Mouse (Mus musculus) megakaryocyte, adult 5-6 weeks (primary cell): ENCODE results near the gene Xlr3c. TPM values are rescaled to one million over a fixed set of nuclear protein-coding genes. Genes with fewer than 3 reads are reported as not detected.
"Not testable (repeated sequence)": the region's sequence is repeated elsewhere in the genome, so short reads cannot be mapped to it uniquely, and the experiment has no call there.

Experiments used
- ATAC-seq: 2 replicates; pipeline ENCODE4 v1.8.0; 2016; ENCODE audit warnings: mild to moderate bottlenecking, inconsistent platforms; ENCODE audit not compliant: poor library complexity, severe bottlenecking
- total RNA-seq, 2 experiments: library from RNA; stranded (forward) in 1 of 2; stranded (reverse) in 1 of 2; fragments of 153-499, 151-499 nt in 1 of 2; fragments of 221-1000, 200-1000 nt in 1 of 2; gene quantifications; 2 replicates each; pipeline versions ENCODE4 v1.2.3 to v1.2.4; 2015 to 2017

Xlr3c gene
- total RNA-seq (2015): not detected in 2 replicates
- total RNA-seq (2017): 0.07 TPM in 1 of 2 replicates, not detected in the other

DNA sequence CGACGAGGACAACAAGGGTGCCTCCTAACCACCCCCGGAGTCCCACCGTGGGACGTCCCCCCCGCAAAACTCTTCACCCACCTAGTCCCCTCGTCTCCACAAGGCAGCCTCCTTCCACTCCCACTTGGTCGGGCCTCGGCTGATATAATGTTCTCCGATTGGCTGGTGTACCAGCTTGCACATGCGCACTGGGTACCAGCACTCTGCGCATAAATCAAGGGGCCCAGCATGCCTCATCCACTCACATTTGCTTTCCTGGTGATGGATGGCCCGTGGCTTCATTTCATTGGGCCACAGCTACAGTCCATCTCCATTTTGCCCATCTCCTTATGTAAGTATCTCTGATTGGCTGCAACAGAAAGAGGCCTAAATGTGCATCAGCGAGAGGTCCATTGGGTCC lies at the start of gene Xlr3c:
Gene Xlr3c (minus strand): TSS at position 121 of the 400 bp plus-strand sequence.
- ATAC-seq: not testable (repeated sequence)

DNA sequence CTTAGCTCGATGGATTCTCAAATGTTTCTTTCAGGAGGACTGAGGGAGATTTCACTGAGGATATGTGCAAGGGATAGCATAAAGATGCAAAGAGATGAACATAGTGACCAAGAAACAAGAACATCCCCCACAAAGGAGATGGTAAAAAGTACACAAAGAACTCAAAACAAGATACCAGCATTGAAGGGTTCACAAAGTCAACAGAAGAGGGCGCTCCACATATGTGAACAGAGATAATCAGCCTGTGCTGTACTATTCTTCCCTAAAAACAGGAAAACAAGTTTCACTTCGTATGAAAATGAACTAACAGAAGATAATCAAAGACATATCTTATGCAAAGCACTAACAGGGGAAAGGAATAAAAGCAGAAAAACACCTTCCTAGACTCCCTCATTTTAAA lies 47.3 kb upstream of the Xlr3c start:
- 0 out of 2 replicates have a peak, but pooled peaks have one; percentile 49 for ATAC-seq

DNA sequence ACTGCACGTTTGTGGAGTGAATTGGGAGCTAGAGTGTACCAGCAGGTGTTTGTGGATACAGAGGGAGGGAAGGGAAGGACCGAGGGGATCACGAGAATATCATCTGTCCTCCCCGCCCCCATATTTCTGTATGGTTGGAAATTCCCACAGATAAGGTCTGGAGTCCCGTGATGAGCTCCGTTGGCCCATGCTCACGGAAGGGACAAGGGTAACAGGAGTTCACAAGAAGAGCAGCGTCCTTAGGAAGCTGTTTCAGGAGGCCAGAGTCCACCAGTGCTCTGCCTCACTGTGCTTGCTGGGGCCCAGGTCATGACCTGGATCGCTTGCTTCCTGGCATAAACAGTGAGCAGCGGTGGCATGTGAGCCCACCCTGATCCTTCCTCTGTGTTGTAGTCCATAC lies 30.6 kb upstream of the Xlr3c start:
- ATAC-seq: not testable (repeated sequence)

DNA sequence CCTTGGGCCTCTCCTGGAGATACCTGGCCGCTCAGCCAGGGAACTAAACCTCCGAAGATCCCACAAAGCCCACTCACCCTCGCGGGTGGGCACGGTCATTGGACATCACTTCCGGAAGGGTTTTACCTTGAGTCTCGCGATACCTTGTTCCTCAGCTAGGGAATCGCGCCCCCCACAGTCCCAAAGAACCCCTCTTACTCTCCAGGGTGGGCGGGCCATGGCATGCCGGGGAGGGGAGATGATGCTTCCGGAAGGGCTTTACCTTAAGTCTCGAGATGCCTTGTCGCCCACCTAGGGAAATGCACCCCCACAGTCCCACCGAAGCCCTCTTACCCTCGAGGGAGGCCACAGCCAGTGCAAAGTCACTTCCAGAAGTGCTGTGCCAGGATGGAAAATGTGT lies 27.7 kb upstream of the Xlr3c start, which contains the start of the genes Xlr5a and Xlr5c:
Gene Xlr5a (minus strand): TSS at position 101 of the 400 bp plus-strand sequence.
Gene Xlr5c (minus strand): TSS at position 101 of the 400 bp plus-strand sequence.
- ATAC-seq: not testable (repeated sequence)

DNA sequence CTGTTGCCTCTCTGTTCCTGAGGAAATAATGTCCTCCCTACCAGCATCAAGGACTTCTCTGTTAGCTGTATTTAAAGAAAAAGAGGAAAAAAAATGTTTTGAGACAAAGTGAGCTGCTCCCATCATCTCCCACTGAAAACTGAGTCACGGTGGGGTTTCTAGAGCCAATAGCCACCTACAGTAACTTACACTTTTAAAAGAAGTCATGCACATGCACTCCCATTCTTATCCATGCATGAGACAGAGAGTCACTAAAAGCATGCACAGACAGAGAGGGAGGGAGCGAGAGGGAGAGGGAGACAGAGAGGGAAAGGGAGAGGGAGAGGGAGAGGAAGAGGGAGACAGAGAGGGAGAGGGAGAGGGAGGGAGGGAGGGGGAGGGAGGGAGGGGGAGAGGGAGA lies 2.8 kb downstream of the Xlr3c start:
- not testable (repeated sequence) for ATAC-seq

DNA sequence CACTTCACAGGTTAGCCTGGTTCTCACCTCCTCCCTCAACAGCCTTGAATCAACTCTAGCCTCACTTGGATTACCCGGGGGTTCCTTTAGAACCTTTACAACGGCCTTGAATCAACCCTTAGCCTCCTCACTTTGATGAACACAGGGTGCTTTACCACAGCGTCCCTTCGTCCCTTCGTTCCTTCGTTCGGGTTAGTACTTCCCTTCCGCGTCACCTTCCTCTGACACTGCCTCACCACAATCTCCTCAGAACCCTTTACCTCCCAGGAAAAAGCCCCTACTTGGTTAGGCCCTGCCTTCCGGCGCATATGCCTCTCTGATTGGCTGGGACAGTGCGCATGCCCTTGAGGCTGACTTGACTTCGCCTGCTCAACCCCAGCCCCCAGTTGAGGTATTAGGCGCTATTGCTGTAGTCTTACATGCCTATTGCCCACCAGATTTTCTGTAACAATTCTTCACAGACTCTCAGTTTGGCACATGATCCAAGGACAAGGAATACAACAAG lies 22.3 kb downstream of the Xlr3c start, which contains the start of gene Xlr4c:
Gene Xlr4c (minus strand): TSS at position 310 of the 505 bp plus-strand sequence.
- not testable (repeated sequence) for ATAC-seq

DNA sequence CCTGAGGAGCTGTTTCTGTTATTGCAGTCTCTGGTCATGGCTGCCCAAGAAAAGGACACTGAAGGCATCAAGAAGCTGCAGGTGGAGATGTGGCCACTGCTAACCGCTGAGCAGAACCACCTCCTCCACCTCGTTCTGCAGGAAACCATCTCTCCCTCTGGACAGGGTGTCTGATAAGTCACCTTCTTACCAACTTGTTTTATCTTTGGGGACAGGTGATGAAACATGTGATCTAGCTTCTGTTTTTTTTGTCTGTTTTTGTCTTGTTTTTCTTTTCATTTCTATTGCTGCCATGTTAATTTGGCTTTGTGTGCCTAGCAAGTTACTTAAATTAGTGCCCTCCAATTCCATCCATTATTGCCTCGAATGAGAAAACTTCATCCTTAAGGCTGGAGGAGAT lies 35.9 kb downstream of the Xlr3c start:
- no peak for ATAC-seq

DNA sequence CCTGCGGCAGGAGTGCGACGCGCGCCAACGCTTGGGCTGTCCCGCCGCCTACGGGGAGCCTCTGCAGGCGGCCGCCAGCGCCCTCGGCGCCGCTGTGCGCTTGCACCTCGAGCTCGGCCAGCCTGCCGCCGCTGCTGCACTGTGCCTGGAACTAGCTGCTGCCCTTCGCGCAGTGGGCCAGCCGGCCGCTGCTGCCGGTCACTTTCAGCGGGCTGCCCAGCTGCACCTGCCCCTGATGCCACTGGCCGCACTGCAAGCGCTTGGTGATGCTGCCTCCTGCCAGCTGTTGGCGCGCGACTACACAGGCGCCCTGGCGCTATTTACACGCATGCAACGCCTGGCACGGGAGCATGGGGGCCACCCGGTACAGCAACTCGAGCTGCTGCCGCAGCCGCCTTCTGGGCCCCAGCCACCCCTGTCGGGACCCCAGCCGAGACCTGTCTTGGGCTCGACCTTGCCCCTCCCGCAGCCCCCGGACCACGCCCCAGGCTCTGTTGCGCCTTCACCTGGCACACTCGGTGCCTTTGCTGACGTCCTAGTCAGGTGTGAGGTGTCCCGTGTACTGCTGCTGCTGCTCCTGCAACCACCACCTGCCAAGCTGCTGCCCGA lies 36.5 kb downstream of the Xlr3c start:
- ATAC-seq: peak; percentile 50

DNA sequence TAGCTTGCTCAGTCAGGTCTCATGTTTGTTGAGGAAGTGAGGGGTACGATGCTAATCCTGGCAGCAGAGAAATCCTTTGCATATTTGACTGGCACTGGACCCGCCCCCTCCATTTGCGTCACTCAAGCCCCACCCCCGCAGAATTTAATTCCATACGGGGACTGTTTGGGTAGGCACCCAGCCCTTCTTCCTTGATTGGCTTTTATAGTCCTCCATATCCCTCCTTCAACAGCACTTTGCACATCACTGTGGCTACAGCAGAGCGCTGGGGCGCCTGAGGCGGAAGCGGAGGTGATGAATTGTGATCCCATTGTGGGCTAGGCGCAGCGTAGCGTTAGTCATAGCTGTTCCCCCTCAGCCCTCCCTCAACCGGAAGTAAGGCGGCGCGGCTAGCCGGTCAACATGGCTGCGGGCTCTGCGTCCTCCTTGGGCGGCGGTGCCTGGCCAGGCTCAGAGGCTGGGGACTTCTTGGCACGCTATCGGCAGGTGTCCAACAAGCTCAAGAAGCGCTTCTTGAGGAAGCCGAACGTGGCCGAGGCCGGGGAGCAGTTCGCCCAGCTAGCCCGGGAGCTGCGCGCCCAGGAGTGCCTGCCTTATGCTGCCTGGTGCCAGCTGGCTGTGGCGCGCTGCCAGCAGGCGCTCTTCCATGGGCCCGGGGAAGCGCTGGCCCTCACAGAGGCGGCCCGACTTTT lies 37.1 kb downstream of the Xlr3c start, which contains the start of gene F8a:
Gene F8a (plus strand): TSS at position 378 of the 692 bp plus-strand sequence.
- ATAC-seq: peak; percentile 94

DNA sequence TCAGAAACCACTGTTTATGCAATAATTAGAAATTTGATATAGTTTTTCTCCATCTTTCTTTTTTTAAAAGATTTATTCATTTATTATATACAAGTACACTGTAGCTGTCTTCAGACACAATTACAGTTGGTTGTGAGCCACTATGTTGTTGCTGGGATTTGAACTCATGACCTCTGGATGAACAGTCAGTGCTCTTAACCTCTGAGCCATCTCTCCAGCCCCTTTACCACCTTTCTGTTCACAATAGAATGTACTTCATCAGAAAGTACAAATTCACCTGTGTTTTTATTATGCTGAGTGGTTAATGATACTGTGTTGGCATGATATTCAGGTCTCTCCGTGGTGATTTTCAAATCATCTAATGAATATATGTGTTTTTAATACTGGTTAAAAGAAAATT lies 39.8 kb downstream of the Xlr3c start:
- no peak for ATAC-seq

DNA sequence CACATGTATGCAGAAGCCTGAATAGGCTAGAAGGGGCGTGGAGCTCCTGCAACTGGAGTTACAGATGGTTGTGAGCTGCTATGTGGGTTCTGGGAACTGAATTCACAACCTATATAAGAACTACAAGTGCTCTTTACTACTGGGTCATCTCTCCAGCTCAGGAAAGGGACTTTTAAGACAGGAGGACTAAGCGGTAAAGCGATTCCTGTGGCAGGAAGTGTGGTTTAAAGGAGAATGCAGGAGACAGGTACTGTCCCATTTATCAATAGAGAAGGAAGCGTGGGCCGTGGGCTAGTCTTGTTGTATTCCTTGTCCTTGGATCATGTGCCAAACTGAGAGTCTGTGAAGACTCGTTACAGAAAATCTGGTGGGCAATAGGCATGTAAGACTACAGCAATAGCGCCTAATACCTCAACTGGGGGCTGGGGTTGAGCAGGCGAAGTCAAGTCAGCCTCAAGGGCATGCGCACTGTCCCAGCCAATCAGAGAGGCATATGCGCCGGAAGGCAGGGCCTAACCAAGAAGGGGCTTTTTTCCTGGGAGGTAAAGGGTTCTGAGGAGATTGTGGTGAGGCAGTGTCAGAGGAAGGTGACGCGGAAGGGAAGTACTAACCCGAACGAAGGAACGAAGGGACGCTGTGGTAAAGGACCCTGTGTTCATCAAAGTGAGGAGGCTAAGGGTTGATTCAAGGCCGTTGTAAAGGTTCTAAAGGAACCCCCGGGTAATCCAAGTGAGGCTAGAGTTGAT lies 51.2 kb downstream of the Xlr3c start, which contains the start of gene Xlr4b:
Gene Xlr4b (plus strand): TSS at position 515 of the 746 bp plus-strand sequence.
- not testable (repeated sequence) for ATAC-seq

Other genes with a start within 250 kb of the Xlr3c start
- not detected in 2 replicates for gene Pnma5, start 228.3 kb downstream of the Xlr3c start, total RNA-seq (2015)
- gene Pnma5, start 228.3 kb downstream of the Xlr3c start, total RNA-seq (2017): not detected in 2 replicates
- not detected in 2 replicates for gene Pnma3, start 200.6 kb downstream of the Xlr3c start, total RNA-seq (2015)
- not detected in 2 replicates for gene Pnma3, start 200.6 kb downstream of the Xlr3c start, total RNA-seq (2017)
- 6.4 and 9.1 TPM in 2 replicates for gene Xlr4a, start 182.9 kb downstream of the Xlr3c start, total RNA-seq (2015)
- gene Xlr4a, start 182.9 kb downstream of the Xlr3c start, total RNA-seq (2017): 0.45 and 7.4 TPM in 2 replicates
- not detected in 2 replicates for gene Xlr3a, start 168.3 kb downstream of the Xlr3c start, total RNA-seq (2015)
- gene Xlr3a, start 168.3 kb downstream of the Xlr3c start, total RNA-seq (2017): 0.22 and 0.37 TPM in 2 replicates
- not detected in 2 replicates for gene Gm14685, start 148.3 kb downstream of the Xlr3c start, total RNA-seq (2015)
- not detected in 2 replicates for gene Gm14685, start 148.3 kb downstream of the Xlr3c start, total RNA-seq (2017)
- not detected in 2 replicates for gene Xlr5b, start 116.6 kb downstream of the Xlr3c start, total RNA-seq (2015)
- not detected in 2 replicates for gene Xlr5b, start 116.6 kb downstream of the Xlr3c start, total RNA-seq (2017)
- gene DXBay18, start 115.9 kb downstream of the Xlr3c start, total RNA-seq (2015): not detected in 2 replicates
- gene DXBay18, start 115.9 kb downstream of the Xlr3c start, total RNA-seq (2017): not detected in 2 replicates
- gene Spin2d, start 88.4 kb downstream of the Xlr3c start, total RNA-seq (2015): not detected in 2 replicates
- not detected in 2 replicates for gene Spin2d, start 88.4 kb downstream of the Xlr3c start, total RNA-seq (2017)
- 3.9 and 8.3 TPM in 2 replicates for gene Xlr3b, start 73.2 kb downstream of the Xlr3c start, total RNA-seq (2015)
- gene Xlr3b, start 73.2 kb downstream of the Xlr3c start, total RNA-seq (2017): 2.9 and 3.3 TPM in 2 replicates
- 7.1 and 12.5 TPM in 2 replicates for gene Xlr4b, start 51.1 kb downstream of the Xlr3c start, total RNA-seq (2015)
- gene Xlr4b, start 51.1 kb downstream of the Xlr3c start, total RNA-seq (2017): 8.4 and 10.8 TPM in 2 replicates
- gene F8a, start 37.1 kb downstream of the Xlr3c start, total RNA-seq (2015): 4.0 and 4.7 TPM in 2 replicates
- gene F8a, start 37.1 kb downstream of the Xlr3c start, total RNA-seq (2017): 3.9 and 4.1 TPM in 2 replicates
- 2.3 and 2.8 TPM in 2 replicates for gene Xlr4c, start 22.3 kb downstream of the Xlr3c start, total RNA-seq (2015)
- gene Xlr4c, start 22.3 kb downstream of the Xlr3c start, total RNA-seq (2017): 6.5 and 9.3 TPM in 2 replicates
- gene Xlr5a, start 27.6 kb upstream of the Xlr3c start, total RNA-seq (2015): not detected in 2 replicates
- not detected in 2 replicates for gene Xlr5a, start 27.6 kb upstream of the Xlr3c start, total RNA-seq (2017)
- gene Xlr5c, start 27.6 kb upstream of the Xlr3c start, total RNA-seq (2015): not detected in 2 replicates
- not detected in 2 replicates for gene Xlr5c, start 27.6 kb upstream of the Xlr3c start, total RNA-seq (2017)
- not detected in 2 replicates for gene Gm45015, start 71.5 kb upstream of the Xlr3c start, total RNA-seq (2015)
- gene Gm45015, start 71.5 kb upstream of the Xlr3c start, total RNA-seq (2017): not detected in 2 replicates
- gene Zfp275, start 77.2 kb upstream of the Xlr3c start, total RNA-seq (2015): 5.3 and 6.8 TPM in 2 replicates
- gene Zfp275, start 77.2 kb upstream of the Xlr3c start, total RNA-seq (2017): 3.5 and 4.3 TPM in 2 replicates
- not detected in 2 replicates for gene Gm18336, start 133.3 kb upstream of the Xlr3c start, total RNA-seq (2015)
- not detected in 2 replicates for gene Gm18336, start 133.3 kb upstream of the Xlr3c start, total RNA-seq (2017)
- not detected in 2 replicates for gene Zfp92, start 145.7 kb upstream of the Xlr3c start, total RNA-seq (2015)
- gene Zfp92, start 145.7 kb upstream of the Xlr3c start, total RNA-seq (2017): not detected in 2 replicates
- gene Trex2, start 170.0 kb upstream of the Xlr3c start, total RNA-seq (2015): not detected in 2 replicates
- gene Trex2, start 170.0 kb upstream of the Xlr3c start, total RNA-seq (2017): not detected in 2 replicates
- 15.7 and 19.7 TPM in 2 replicates for gene Haus7, start 193.7 kb upstream of the Xlr3c start, total RNA-seq (2015)
- gene Haus7, start 193.7 kb upstream of the Xlr3c start, total RNA-seq (2017): 21.9 and 24.8 TPM in 2 replicates
- gene Bgn, start 218.2 kb upstream of the Xlr3c start, total RNA-seq (2015): 3.0 and 7.7 TPM in 2 replicates
- 0.45 and 0.48 TPM in 2 replicates for gene Bgn, start 218.2 kb upstream of the Xlr3c start, total RNA-seq (2017)
- not detected in 2 replicates for gene Atp2b3, start 237.7 kb upstream of the Xlr3c start, total RNA-seq (2015)
- not detected in 2 replicates for gene Atp2b3, start 237.7 kb upstream of the Xlr3c start, total RNA-seq (2017)